Mouse (Mus musculus): ENCODE measurements at regions not wholly inside any gene's neighbourhood (a gene's known extent, or its start where the extent isn't known, plus 50 kb on each side); places are given as distances from the start of the nearest gene placed in this dataset.

GRCm38 (mm10) chr10:44939403-44939802 lies 127.6 kb upstream of the Prep start:
- no peak for DNase-seq

GRCm38 (mm10) chr10:44936976-44937500 lies 130.0 kb upstream of the Prep start:
- DNase-seq = no peak

GRCm38 (mm10) chr10:44930796-44931195 lies 136.2 kb upstream of the Prep start:
- DNase-seq = no peak

GRCm38 (mm10) chr10:44913751-44914388 lies 153.1 kb upstream of the Prep start:
- no peak for DNase-seq

- no peak for DNase-seq
Measured at GRCm38 (mm10) chr10:44904520-44904919, 162.5 kb upstream of the Prep start.

GRCm38 (mm10) chr10:44901203-44901602 lies 165.8 kb upstream of the Prep start:
- no peak for DNase-seq

- no peak for DNase-seq
Measured at GRCm38 (mm10) chr10:44892124-44892523, 174.9 kb upstream of the Prep start.

GRCm38 (mm10) chr10:44887081-44887683 lies 179.8 kb upstream of the Prep start:
- DNase-seq = no peak

- DNase-seq = no peak
Measured at GRCm38 (mm10) chr10:44881967-44882366, 185.0 kb upstream of the Prep start.

- DNase-seq = no peak
Measured at GRCm38 (mm10) chr10:44877076-44877663, 189.8 kb upstream of the Prep start.

GRCm38 (mm10) chr10:44873642-44874285 lies 193.2 kb upstream of the Prep start:
- DNase-seq = no peak

- no peak for DNase-seq
Measured at GRCm38 (mm10) chr10:44864191-44864747, 202.7 kb upstream of the Prep start.

GRCm38 (mm10) chr10:44862360-44862674 lies 204.7 kb upstream of the Prep start:
- no peak for DNase-seq

- no peak for DNase-seq
Measured at GRCm38 (mm10) chr10:44861671-44862359, 205.2 kb upstream of the Prep start.

GRCm38 (mm10) chr10:44857444-44857843 lies 209.6 kb upstream of the Prep start:
- DNase-seq = no peak

- DNase-seq = no peak
Measured at GRCm38 (mm10) chr10:44854109-44854508, 212.9 kb upstream of the Prep start.

- no peak for DNase-seq
Measured at GRCm38 (mm10) chr10:44849016-44849415, 218.0 kb upstream of the Prep start.

- DNase-seq = no peak
Measured at GRCm38 (mm10) chr10:44846765-44847164, 220.2 kb upstream of the Prep start.

GRCm38 (mm10) chr10:44846149-44846548 lies 220.9 kb upstream of the Prep start:
- no peak for DNase-seq

- no peak for DNase-seq
Measured at GRCm38 (mm10) chr10:44840449-44840848, 226.6 kb upstream of the Prep start.

GRCm38 (mm10) chr10:44832455-44832854 lies 234.5 kb upstream of the Prep start:
- no peak for DNase-seq

- DNase-seq = no peak
Measured at GRCm38 (mm10) chr10:44826271-44826670, 240.7 kb upstream of the Prep start.

GRCm38 (mm10) chr10:44821666-44822065 lies 245.3 kb upstream of the Prep start:
- no peak for DNase-seq

All from right cerebral cortex, postnatal 4 days (tissue).